In genomic region chr4:82297562-82297961, GRCm38 (mm10) we compare ENCODE assay signal across 15 mouse cellular contexts.
"Had no signal": no experiment of that assay in that cellular context is flagged by ENCODE, and none has a peak within 500 bp of the region (broad histone marks: within the 10 kb centered on the region; RNA-seq: fewer than 3 reads in every experiment).

No protein-coding gene starts in this region.

- ATAC-seq: midbrain, embryonic 13.5 days; midbrain, embryonic 16.5 days had no signal

- H3K4me1 ChIP-seq: liver, embryonic 13.5 days; stomach, embryonic 15.5 days had no signal

- H3K27me3 ChIP-seq: liver, embryonic 13.5 days; midbrain, embryonic 13.5 days; neural tube, embryonic 13.5 days; stomach, embryonic 15.5 days had no signal

- DNase-seq: kidney, postnatal 25 days; liver, embryonic 13.5 days; lung, adult 2 months; lung, postnatal 14 days; lung, postnatal 4 days; retina, postnatal 1 day; right cerebral cortex, postnatal 25 days; spleen, adult 18-20 months; thymus, postnatal 25 days had no signal

- H3K9me3 ChIP-seq: liver, embryonic 13.5 days; midbrain, embryonic 13.5 days; neural tube, embryonic 13.5 days; stomach, embryonic 15.5 days had no signal

- H3K36me3 ChIP-seq: midbrain, embryonic 13.5 days; stomach, embryonic 15.5 days had no signal

- H3K27ac ChIP-seq: kidney, postnatal 0 days; liver, embryonic 13.5 days; midbrain, embryonic 13.5 days; neural tube, embryonic 13.5 days; stomach, embryonic 15.5 days had no signal

- H3K4me3 ChIP-seq: liver, embryonic 13.5 days; midbrain, embryonic 13.5 days; myocyte; neural tube, embryonic 13.5 days; stomach, embryonic 15.5 days had no signal

- H3K4me2 ChIP-seq: liver, embryonic 13.5 days; midbrain, embryonic 13.5 days; neural tube, embryonic 13.5 days; stomach, embryonic 15.5 days had no signal

- H3K9ac ChIP-seq: liver, embryonic 13.5 days; midbrain, embryonic 13.5 days; neural tube, embryonic 13.5 days; stomach, embryonic 15.5 days had no signal
